Mouse (Mus musculus): Measurements from ENCODE around the gene Zfp644. TPM values are rescaled to one million over a fixed set of nuclear protein-coding genes. Genes with fewer than 3 reads are reported as not detected.

The Zfp644 gene
- total and polyA plus RNA-seq, 2 experiments: 4.5 to 33.7 TPM

GRCm38 (mm10) chr5:106641876-106642275 is 55.2 kb downstream of the Zfp644 start:
- Histone ChIP-seq H3K4me3 (ENCODE audit: insufficient read depth, low read depth, low read length) (no peak overlapping the region), H3K9ac (ENCODE audit: low read depth, low read length) (no peak overlapping the region), H3K27me3 (ENCODE audit: control insufficient read depth, insufficient read depth, low read length) (no peaks in the 10 kb centered on the region), H3K79me2 (ENCODE audit: control insufficient read depth, insufficient read depth, low read length) (peaks cover 5% of the 10 kb centered on the region; the same call in 1 of the 2 replicates), H3K4me1 (ENCODE audit: control insufficient read depth, insufficient read depth, low read length) (peaks cover 3% of the 10 kb centered on the region), H3K36me3 (ENCODE audit: control insufficient read depth, insufficient read depth, low read length) (peaks cover 11% of the 10 kb centered on the region), H3K27ac (replicated peaks; ENCODE audit: insufficient read depth, low read depth, low read length) (no peak overlapping the region)
- TF ChIP-seq CTCF (IDR thresholded peaks at IDR 0.05; ENCODE audit: low read depth, low read length) (no peak), POLR2A (IDR thresholded peaks at IDR 0.05; ENCODE audit: extremely low read depth, insufficient read depth, low read length) (no peak)
- no peak for DNase-seq (ENCODE audit: extremely low read depth, low read depth, low spot score)
- 96% methylated on average over 3 of the region's 3 CpGs for WGBS

- DNase-seq (ENCODE audit: extremely low read depth, low read depth, low spot score): no peak
- no peaks in the 10 kb centered on the region for H3K27me3 ChIP-seq (ENCODE audit: control insufficient read depth, insufficient read depth, low read length)
- TF ChIP-seq CTCF (IDR thresholded peaks at IDR 0.05; ENCODE audit: low read depth, low read length) (no peak), POLR2A (IDR thresholded peaks at IDR 0.05; ENCODE audit: extremely low read depth, insufficient read depth, low read length) (no peak)
- peaks cover 26% of the 10 kb centered on the region for H3K36me3 ChIP-seq (ENCODE audit: control insufficient read depth, insufficient read depth, low read length)
- peaks cover 2% of the 10 kb centered on the region; the same call in 1 of the 2 replicates for H3K79me2 ChIP-seq (ENCODE audit: control insufficient read depth, insufficient read depth, low read length)
- WGBS: 82% methylated on average over 5 of the region's 5 CpGs
- H3K9ac ChIP-seq (ENCODE audit: low read depth, low read length): no peak overlapping the region
- H3K4me1 ChIP-seq (ENCODE audit: control insufficient read depth, insufficient read depth, low read length): peaks cover 3% of the 10 kb centered on the region
- H3K4me3 ChIP-seq (ENCODE audit: insufficient read depth, low read depth, low read length): no peak overlapping the region
- H3K27ac ChIP-seq (replicated peaks; ENCODE audit: insufficient read depth, low read depth, low read length): no peak overlapping the region
Observed at GRCm38 (mm10) chr5:106640235-106640809, 56.8 kb downstream of the Zfp644 start.

GRCm38 (mm10) chr5:106639627-106640026 is 57.5 kb downstream of the Zfp644 start:
- H3K36me3 ChIP-seq (ENCODE audit: control insufficient read depth, insufficient read depth, low read length): peaks cover 31% of the 10 kb centered on the region
- 92% methylated on average over 2 of the region's 2 CpGs for WGBS
- H3K79me2 ChIP-seq (ENCODE audit: control insufficient read depth, insufficient read depth, low read length): peaks cover 2% of the 10 kb centered on the region; the same call in 1 of the 2 replicates
- TF ChIP-seq CTCF (IDR thresholded peaks at IDR 0.05; ENCODE audit: low read depth, low read length) (no peak), POLR2A (IDR thresholded peaks at IDR 0.05; ENCODE audit: extremely low read depth, insufficient read depth, low read length) (no peak)
- no peak overlapping the region for H3K9ac ChIP-seq (ENCODE audit: low read depth, low read length)
- no peak overlapping the region for H3K27ac ChIP-seq (replicated peaks; ENCODE audit: insufficient read depth, low read depth, low read length)
- H3K27me3 ChIP-seq (ENCODE audit: control insufficient read depth, insufficient read depth, low read length): no peaks in the 10 kb centered on the region
- no peak for DNase-seq (ENCODE audit: extremely low read depth, low read depth, low spot score)
- peaks cover 3% of the 10 kb centered on the region for H3K4me1 ChIP-seq (ENCODE audit: control insufficient read depth, insufficient read depth, low read length)
- no peak overlapping the region for H3K4me3 ChIP-seq (ENCODE audit: insufficient read depth, low read depth, low read length)

GRCm38 (mm10) chr5:106636423-106636946 is 60.6 kb downstream of the Zfp644 start:
- WGBS: 93% methylated on average over 13 of the region's 13 CpGs
- DNase-seq (ENCODE audit: extremely low read depth, low read depth, low spot score): no peak
- peaks cover 32% of the 10 kb centered on the region for H3K36me3 ChIP-seq (ENCODE audit: control insufficient read depth, insufficient read depth, low read length)

GRCm38 (mm10) chr5:106628369-106629149 is 68.5 kb downstream of the Zfp644 start:
- H3K79me2 ChIP-seq (ENCODE audit: control insufficient read depth, insufficient read depth, low read length): peaks cover 4% of the 10 kb centered on the region; the same call in 1 of the 2 replicates
- no peak for TF ChIP-seq CTCF (IDR thresholded peaks at IDR 0.05; ENCODE audit: low read depth, low read length)
- TF ChIP-seq POLR2A (IDR thresholded peaks at IDR 0.05; ENCODE audit: extremely low read depth, insufficient read depth, low read length): no peak
- WGBS: 87% methylated on average over 8 of the region's 8 CpGs
- no peak overlapping the region for H3K4me3 ChIP-seq (ENCODE audit: insufficient read depth, low read depth, low read length)
- H3K4me1 ChIP-seq (ENCODE audit: control insufficient read depth, insufficient read depth, low read length): no peaks in the 10 kb centered on the region
- no peak overlapping the region for H3K9ac ChIP-seq (ENCODE audit: low read depth, low read length)
- H3K27ac ChIP-seq (replicated peaks; ENCODE audit: insufficient read depth, low read depth, low read length): no peak overlapping the region
- no peak for DNase-seq (ENCODE audit: extremely low read depth, low read depth, low spot score)
- H3K36me3 ChIP-seq (ENCODE audit: control insufficient read depth, insufficient read depth, low read length): peaks cover 3% of the 10 kb centered on the region
- no peaks in the 10 kb centered on the region for H3K27me3 ChIP-seq (ENCODE audit: control insufficient read depth, insufficient read depth, low read length)

More at GRCm38 (mm10) chr5:106636423-106636946, 60.6 kb downstream of the Zfp644 start:
- Histone ChIP-seq H3K9ac (ENCODE audit: low read depth, low read length) (no peak overlapping the region), H3K4me1 (ENCODE audit: control insufficient read depth, insufficient read depth, low read length) (no peaks in the 10 kb centered on the region), H3K79me2 (ENCODE audit: control insufficient read depth, insufficient read depth, low read length) (peaks cover 7% of the 10 kb centered on the region; the same call in 1 of the 2 replicates), H3K27me3 (ENCODE audit: control insufficient read depth, insufficient read depth, low read length) (no peaks in the 10 kb centered on the region), H3K27ac (replicated peaks; ENCODE audit: insufficient read depth, low read depth, low read length) (no peak overlapping the region), H3K4me3 (ENCODE audit: insufficient read depth, low read depth, low read length) (no peak overlapping the region)
- TF ChIP-seq CTCF (IDR thresholded peaks at IDR 0.05; ENCODE audit: low read depth, low read length) (no peak), POLR2A (IDR thresholded peaks at IDR 0.05; ENCODE audit: extremely low read depth, insufficient read depth, low read length) (no peak)

Measured in liver, adult 2 months (tissue).